Mouse (Mus musculus): ENCODE measurements at regions not wholly inside any gene's neighbourhood (a gene's known extent, or its start where the extent isn't known, plus 50 kb on each side); places are given as distances from the start of the nearest gene placed in this dataset.

GRCm38 (mm10) chr5:75285950-75286349 is 133.9 kb downstream of the Pdgfra start:
- TF ChIP-seq CTCF (IDR thresholded peaks at IDR 0.05) = no peak
- no peak for TF ChIP-seq POLR2A (IDR thresholded peaks at IDR 0.05; ENCODE audit: insufficient read depth, low read depth, low read length)
- TF ChIP-seq EP300 (IDR thresholded peaks at IDR 0.05; ENCODE audit: insufficient read depth, low read depth, low read length) = no peak

Data from heart, adult 2 months (tissue).